Mouse (Mus musculus) gastrocnemius, adult 2 months (tissue): Measurements from ENCODE around the gene 4930404H24Rik. TPM values are rescaled to one million over a fixed set of nuclear protein-coding genes. Genes with fewer than 3 reads are reported as not detected.

Source experiments
- DNase-seq: peaks from one replicate; pipeline ENCODE4 v3.0.0; 2022
- H3K27ac ChIP-seq: fragments of 200-600 bp; 2 replicates; pipeline ENCODE4 v1.8.1; 2022; ENCODE audit warnings: mild to moderate bottlenecking
- H3K4me3 ChIP-seq: fragments of 200-600 bp; 2 replicates; pipeline ENCODE4 v1.8.1; 2022; ENCODE audit warnings: mild to moderate bottlenecking, moderate library complexity
- CTCF ChIP-seq: fragments of 200-600 bp; IDR thresholded peaks from 2 replicates; pipeline ENCODE4 v1.8.1; 2022; ENCODE audit warnings: antibody characterized with exemption, mild to moderate bottlenecking, moderate library complexity
- intact Hi-C: fragments of 180-260 bp; cut with DNase I; formaldehyde crosslinking; loops from one replicate; pipeline ENCODE4 v1.15.1; 2025
- total RNA-seq, 2 experiments: library from RNA; stranded (reverse); gene quantifications; 2 replicates each; pipeline ENCODE4 v1.2.3; 2021

4930404H24Rik gene
- total RNA-seq, 2 experiments from 2014 or later: not detected

- TF ChIP-seq CTCF: no peak
- Histone ChIP-seq H3K27ac (no peak overlapping the region), H3K4me3 (no peak overlapping the region)
- DNase-seq: no peak
- intact Hi-C loops: no loop called here
Measured at GRCm38 (mm10) chr2:153530948-153531347, 38.4 kb downstream of the 4930404H24Rik start.

DNA sequence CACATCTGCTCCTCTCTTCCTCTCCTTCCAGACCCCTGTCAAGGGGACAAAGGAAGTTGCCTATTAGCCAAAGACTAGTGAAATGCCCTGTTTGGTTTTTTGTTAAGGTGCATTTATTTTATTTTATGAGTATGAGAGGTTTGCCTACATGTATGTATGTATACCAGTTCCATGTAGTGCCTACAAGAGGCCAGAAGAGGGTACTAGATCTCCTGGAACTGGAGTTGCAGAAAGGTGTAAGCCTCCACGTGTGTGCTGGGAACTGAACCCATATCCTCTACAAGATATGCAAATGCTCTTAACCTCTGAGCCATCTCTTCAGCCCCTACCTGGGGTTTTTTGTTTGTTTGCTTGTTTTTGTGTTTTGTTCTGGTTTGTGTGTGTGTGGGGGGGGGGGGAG is 41.4 kb downstream of the 4930404H24Rik start:
- TF ChIP-seq CTCF: no peak
- DNase-seq: no peak
- intact Hi-C loops: no loop called here
- Histone ChIP-seq H3K4me3 (no peak overlapping the region), H3K27ac (no peak overlapping the region)

- no peak for DNase-seq
- Histone ChIP-seq H3K4me3 (no peak overlapping the region), H3K27ac (no peak overlapping the region)
- intact Hi-C loops: no loop called here
- no peak for TF ChIP-seq CTCF
Measured at GRCm38 (mm10) chr2:153538898-153539297, 46.3 kb downstream of the 4930404H24Rik start.

GRCm38 (mm10) chr2:153542936-153543668 is 50.5 kb downstream of the 4930404H24Rik start:
- DNase-seq: no peak
- Histone ChIP-seq H3K4me3 (no peak overlapping the region), H3K27ac (no peak overlapping the region)
- TF ChIP-seq CTCF: no peak
- intact Hi-C loops: no loop called here

Other genes with a start within 250 kb of the 4930404H24Rik start
- gene Kif3b, start 201.4 kb upstream of the 4930404H24Rik start, total RNA-seq: 1 to 10 TPM; 3.6 to 4.3 TPM
- 10 to 100 TPM in 1 of 2 experiments, 1 to 10 TPM in 1; 9.3 to 10.6 TPM for gene Asxl1, start 147.0 kb upstream of the 4930404H24Rik start, total RNA-seq
- gene Nol4l, start 37.2 kb downstream of the 4930404H24Rik start, total RNA-seq: 1 to 10 TPM; 1.0 to 1.2 TPM
- 10 to 100 TPM in 1 of 2 experiments, 1 to 10 TPM in 1; 8.1 to 11.9 TPM for gene Commd7, start 140.0 kb downstream of the 4930404H24Rik start, total RNA-seq
- under 1 TPM; 0.56 to 0.89 TPM for gene Dnmt3b, start 156.7 kb downstream of the 4930404H24Rik start, total RNA-seq
- not detected for gene Dnmt3c, start 203.9 kb downstream of the 4930404H24Rik start, total RNA-seq
- 10 to 100 TPM; 32.8 to 41.3 TPM for gene Mapre1, start 248.5 kb downstream of the 4930404H24Rik start, total RNA-seq